Mouse (Mus musculus) intestine, embryonic 16.5 days (tissue): ENCODE measurements at regions not wholly inside any gene's neighbourhood (a gene's known extent, or its start where the extent isn't known, plus 50 kb on each side); places are given as distances from the start of the nearest gene placed in this dataset.
A peak's percentile ranks its signal among the peaks of the same experiment; 100 is the strongest.

ENCODE experiments used
- ATAC-seq: fragments of 200-750 bp; cut with Nextera tagmentation; 2 replicates; pipeline ENCODE4 v1.8.0; 2017; ENCODE audit warnings: moderate TSS enrichment, moderate library complexity
- H3K27ac ChIP-seq: fragments of 300-500 bp; sonication (generic); 2 replicates; pipeline ENCODE4 v1.5.1; 2014; ENCODE audit warnings: mild to moderate bottlenecking, low read length
- H3K27me3 ChIP-seq: fragments of 300-500 bp; sonication (generic); replicated peaks from 2 replicates; pipeline ENCODE4 v1.6.1; 2014; ENCODE audit warnings: low read length, control low read depth, mixed read lengths; ENCODE audit not compliant: control insufficient read depth, insufficient read depth
- H3K36me3 ChIP-seq: fragments of 300-500 bp; sonication (generic); 2 replicates; pipeline ENCODE4 v1.6.1; 2014; ENCODE audit warnings: low read length, control low read depth; ENCODE audit not compliant: control insufficient read depth, insufficient read depth
- H3K4me1 ChIP-seq: fragments of 300-500 bp; sonication (generic); 2 replicates; pipeline ENCODE4 v1.6.1; 2014; ENCODE audit warnings: low read length, control low read depth, mixed read lengths; ENCODE audit not compliant: control insufficient read depth, insufficient read depth
- H3K4me2 ChIP-seq: fragments of 300-500 bp; sonication (generic); 2 replicates; pipeline ENCODE4 v1.6.1; 2014; ENCODE audit warnings: low read depth, low read length, control low read depth
- H3K4me3 ChIP-seq: fragments of 300-500 bp; sonication (generic); 2 replicates; pipeline ENCODE4 v1.5.1; 2014; ENCODE audit warnings: mild to moderate bottlenecking, low read length
- H3K9ac ChIP-seq: fragments of 300-500 bp; sonication (generic); 2 replicates; pipeline ENCODE4 v1.6.1; 2014; ENCODE audit warnings: low read depth, low read length
- H3K9me3 ChIP-seq: fragments of 300-500 bp; sonication (generic); 2 replicates; pipeline ENCODE4 v1.6.1; 2016; ENCODE audit warnings: low read length, control low read depth; ENCODE audit not compliant: control insufficient read depth
- WGBS: fragments of 180-500 bp; shearing (Covaris S2); extraction: QIAGEN DNeasy Blood & Tissue Kit; methylation state at CpG from one replicate; pipeline ENCODE4 v1.1.7; 2014; 5-methylcytosine and 5-hydroxymethylcytosine counted together

DNA sequence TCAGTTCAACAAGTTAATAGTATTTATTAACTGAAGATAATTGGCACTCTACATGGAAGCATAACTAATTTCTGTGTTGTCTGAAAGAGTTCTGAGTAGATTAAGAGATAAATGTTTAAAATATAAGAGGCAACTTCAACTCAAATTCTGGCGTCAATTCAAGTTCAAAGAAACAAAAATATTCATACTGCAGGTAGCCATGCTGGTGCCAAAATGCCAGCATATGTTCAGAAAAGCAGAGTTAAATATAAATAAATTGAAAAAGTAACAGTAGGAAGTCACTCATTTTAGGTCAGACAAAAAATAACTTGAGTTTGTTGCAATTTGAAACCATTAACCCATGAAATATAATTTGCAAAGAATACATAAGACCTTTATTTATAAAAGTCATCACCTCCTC lies 1786.5 kb downstream of the Olfm4 start:
- H3K4me3 ChIP-seq, result no peak overlapping the region
- no peak overlapping the region for H3K9ac ChIP-seq
- no peak overlapping the region for H3K4me2 ChIP-seq
- no peak overlapping the region for H3K27ac ChIP-seq
- no peak for ATAC-seq
- 85% methylated on average over 1 of the region's 1 CpGs for WGBS
- no peaks in the 10 kb centered on the region for H3K36me3 ChIP-seq
- no peaks in the 10 kb centered on the region for H3K27me3 ChIP-seq
- H3K9me3 ChIP-seq, result no peaks in the 10 kb centered on the region
- no peaks in the 10 kb centered on the region for H3K4me1 ChIP-seq

DNA sequence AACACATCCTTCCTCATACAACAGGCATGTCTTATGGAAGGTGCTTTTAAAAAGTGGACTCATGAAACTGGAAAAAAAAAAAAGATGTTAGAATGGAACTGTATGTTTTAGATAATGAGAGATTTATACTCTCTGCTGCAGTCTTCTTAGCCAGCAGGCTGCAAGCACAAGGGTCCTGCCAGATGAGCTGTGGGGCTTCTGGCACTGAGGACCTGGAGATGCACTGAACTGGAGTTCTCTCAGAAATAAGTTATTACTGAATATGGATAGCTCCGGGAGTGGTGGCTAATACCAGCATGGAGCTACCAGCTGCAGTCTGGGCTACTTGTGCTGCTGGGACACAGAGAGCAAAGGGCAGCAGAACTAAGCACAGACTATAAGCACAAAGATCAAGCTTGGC lies 1787.9 kb downstream of the Olfm4 start:
- H3K27ac ChIP-seq, result no peak overlapping the region
- H3K9ac ChIP-seq, result no peak overlapping the region
- H3K4me2 ChIP-seq, result no peak overlapping the region
- WGBS, result 82% methylated on average over 1 of the region's 1 CpGs
- no peaks in the 10 kb centered on the region for H3K4me1 ChIP-seq
- no peaks in the 10 kb centered on the region for H3K36me3 ChIP-seq
- H3K27me3 ChIP-seq, result no peaks in the 10 kb centered on the region
- no peaks in the 10 kb centered on the region for H3K9me3 ChIP-seq
- ATAC-seq, result no peak
- no peak overlapping the region for H3K4me3 ChIP-seq

- no peak for ATAC-seq
- H3K9ac ChIP-seq, result no peak overlapping the region
Measured at GRCm38 (mm10) chr14:81788859-81789258, 1805.0 kb downstream of the Olfm4 start.

GRCm38 (mm10) chr14:81823786-81824185 lies 1839.9 kb downstream of the Olfm4 start:
- no peaks in the 10 kb centered on the region for H3K27me3 ChIP-seq
- 76% methylated on average over 2 of the region's 2 CpGs for WGBS
- no peaks in the 10 kb centered on the region for H3K36me3 ChIP-seq
- H3K9ac ChIP-seq, result no peak overlapping the region
- no peak overlapping the region for H3K4me2 ChIP-seq
- no peak overlapping the region for H3K4me3 ChIP-seq
- no peak overlapping the region for H3K27ac ChIP-seq
- ATAC-seq, result no peak
- H3K4me1 ChIP-seq, result no peaks in the 10 kb centered on the region
- no peaks in the 10 kb centered on the region for H3K9me3 ChIP-seq

More at GRCm38 (mm10) chr14:81788859-81789258, 1805.0 kb downstream of the Olfm4 start:
- H3K9me3 ChIP-seq, result no peaks in the 10 kb centered on the region
- no peaks in the 10 kb centered on the region for H3K36me3 ChIP-seq
- no peak overlapping the region for H3K4me3 ChIP-seq
- H3K4me1 ChIP-seq, result no peaks in the 10 kb centered on the region
- H3K4me2 ChIP-seq, result no peak overlapping the region
- H3K27me3 ChIP-seq, result no peaks in the 10 kb centered on the region
- no peak overlapping the region for H3K27ac ChIP-seq
- 80% methylated on average over 2 of the region's 2 CpGs for WGBS

DNA sequence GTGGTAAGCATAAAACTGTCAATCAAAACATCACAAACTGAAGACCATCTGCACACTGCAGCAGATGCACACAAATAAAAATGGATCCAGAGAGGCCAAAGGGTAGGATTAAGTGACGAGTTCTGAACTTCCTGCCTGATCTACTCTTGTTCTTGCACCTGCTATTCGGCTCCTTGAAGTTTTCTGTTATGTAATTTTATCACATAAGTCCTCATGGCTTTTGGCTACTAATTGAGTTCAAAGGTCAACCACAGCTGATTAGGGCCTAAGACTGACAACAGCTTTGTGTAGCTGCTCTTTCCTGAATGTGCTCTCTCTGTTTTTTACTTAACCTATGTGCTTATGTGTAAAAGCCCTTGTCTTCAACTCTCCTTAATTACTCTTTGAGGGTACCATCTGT lies 1874.7 kb downstream of the Olfm4 start:
- H3K4me3 ChIP-seq, result no peak overlapping the region
- H3K27ac ChIP-seq, result no peak overlapping the region
- H3K4me1 ChIP-seq, result no peaks in the 10 kb centered on the region
- 49% methylated on average over 2 of the region's 2 CpGs for WGBS
- no peaks in the 10 kb centered on the region for H3K36me3 ChIP-seq
- H3K27me3 ChIP-seq, result no peaks in the 10 kb centered on the region
- H3K4me2 ChIP-seq, result no peak overlapping the region
- peak; percentile 64 for ATAC-seq
- no peak overlapping the region for H3K9ac ChIP-seq
- H3K9me3 ChIP-seq, result no peaks in the 10 kb centered on the region

- H3K9me3 ChIP-seq, result no peaks in the 10 kb centered on the region
- H3K4me2 ChIP-seq, result no peak overlapping the region
- H3K4me3 ChIP-seq, result no peak overlapping the region
- H3K36me3 ChIP-seq, result no peaks in the 10 kb centered on the region
- no peak for ATAC-seq
- H3K27ac ChIP-seq, result no peak overlapping the region
- no peak overlapping the region for H3K9ac ChIP-seq
- H3K4me1 ChIP-seq, result no peaks in the 10 kb centered on the region
- H3K27me3 ChIP-seq, result no peaks in the 10 kb centered on the region
- 79% methylated on average over 1 of the region's 1 CpGs for whole genome bisulfite sequencing
Measured at GRCm38 (mm10) chr14:81870388-81870787, 1886.5 kb downstream of the Olfm4 start.
